Mouse (Mus musculus): ENCODE results near the gene Rpl13a. TPM values are rescaled to one million over a fixed set of nuclear protein-coding genes. Genes with fewer than 3 reads are reported as not detected.
"Not testable (repeated sequence)": the region's sequence is repeated elsewhere in the genome, so short reads cannot be mapped to it uniquely, and the experiment has no call there.

Rpl13a gene
- total RNA-seq, 2 experiments from 2014 or later: 630 to 639 TPM

DNA sequence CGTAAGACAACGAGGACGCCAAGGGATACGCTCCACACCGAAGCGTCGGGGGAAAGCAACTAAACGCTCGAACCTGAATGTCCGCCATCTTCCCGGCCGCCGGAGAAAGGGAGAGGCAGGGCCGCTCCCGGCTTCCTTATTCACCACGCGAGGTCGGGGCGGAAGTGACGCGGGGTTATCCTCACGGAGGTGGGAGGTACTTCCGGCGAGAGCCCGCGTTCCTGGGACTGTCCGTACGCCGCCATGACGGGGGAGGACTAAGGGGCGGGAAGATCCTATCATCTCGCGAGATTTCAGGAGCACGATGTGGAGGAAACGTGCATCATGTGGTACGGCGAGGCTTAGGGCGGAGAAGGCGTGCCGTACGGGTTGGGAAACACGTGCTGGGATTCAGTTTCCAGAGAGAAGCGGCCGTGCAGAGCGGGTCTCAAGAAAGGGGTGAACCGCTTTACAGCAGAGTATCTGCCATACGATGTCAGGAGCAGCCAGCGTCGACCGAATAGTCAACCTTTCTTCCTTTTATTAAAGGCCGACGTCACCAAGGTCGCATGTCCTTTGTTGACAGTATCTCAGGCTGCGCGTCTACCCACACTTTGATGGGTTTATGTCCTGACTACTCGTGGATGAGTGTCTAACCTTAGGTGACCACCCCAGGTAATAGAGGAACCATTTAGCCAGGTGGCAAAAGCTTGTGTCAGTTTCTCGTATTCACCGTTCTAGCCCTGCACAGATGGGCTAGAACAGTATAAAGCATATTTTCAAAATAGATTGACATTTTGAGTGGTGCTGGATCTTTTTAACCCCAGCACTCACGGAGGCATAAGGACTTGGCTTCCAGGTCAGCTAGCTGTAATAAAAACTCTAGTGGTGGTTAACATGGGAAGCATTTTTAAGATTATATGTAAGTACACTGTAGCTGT, 4.1 kb downstream of the Rpl13a start, which contains the start of gene Rps11:
Gene Rps11 (minus strand): TSS at position 216 of the 920 bp plus-strand sequence.
- intact Hi-C loops (cut with DNase I): no loop called here
- peak; percentile 99 for DNase-seq (ENCODE audit: low spot score in 2 of 2)

DNA sequence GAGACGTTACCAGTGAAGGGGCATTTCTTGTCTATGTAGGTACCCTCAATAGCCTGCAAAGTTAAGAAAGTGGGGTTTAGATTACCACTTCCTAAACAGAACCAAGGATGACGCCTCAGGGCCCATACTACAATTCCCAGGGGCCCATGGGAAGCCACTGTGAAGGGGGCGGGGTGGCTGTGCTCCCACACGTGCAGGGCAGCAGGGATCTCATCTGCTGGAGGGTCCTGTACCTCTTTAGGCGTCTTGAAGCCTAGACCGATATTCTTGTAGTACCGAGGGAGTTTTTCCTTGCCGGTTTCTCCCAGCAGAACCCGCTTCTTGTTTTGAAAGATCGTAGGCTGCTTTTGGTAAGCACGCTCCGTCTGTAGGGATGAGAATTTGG, 5.4 kb downstream of the Rpl13a start:
- intact Hi-C loops (cut with DNase I): no loop called here
- DNase-seq (ENCODE audit: low spot score in 2 of 2): no peak

GRCm38 (mm10) chr7:45122561-45123185, 5.9 kb downstream of the Rpl13a start:
- intact Hi-C loops (cut with DNase I): no loop called here
- DNase-seq (ENCODE audit: low spot score in 2 of 2): no peak

- intact Hi-C loops (cut with DNase I): no loop called here
Measured at GRCm38 (mm10) chr7:45121966-45122365, 6.6 kb downstream of the Rpl13a start.

GRCm38 (mm10) chr7:45121404-45121803, 7.2 kb downstream of the Rpl13a start:
- intact Hi-C loops (cut with DNase I): no loop called here
- DNase-seq (ENCODE audit: low spot score in 2 of 2): no peak

More at GRCm38 (mm10) chr7:45121966-45122365, 6.6 kb downstream of the Rpl13a start:
- no peak for DNase-seq (ENCODE audit: low spot score in 2 of 2)

- intact Hi-C loops (cut with DNase I): no loop called here
- DNase-seq (ENCODE audit: low spot score in 2 of 2): no peak
Measured at GRCm38 (mm10) chr7:45119780-45120709, 8.5 kb downstream of the Rpl13a start.

DNA sequence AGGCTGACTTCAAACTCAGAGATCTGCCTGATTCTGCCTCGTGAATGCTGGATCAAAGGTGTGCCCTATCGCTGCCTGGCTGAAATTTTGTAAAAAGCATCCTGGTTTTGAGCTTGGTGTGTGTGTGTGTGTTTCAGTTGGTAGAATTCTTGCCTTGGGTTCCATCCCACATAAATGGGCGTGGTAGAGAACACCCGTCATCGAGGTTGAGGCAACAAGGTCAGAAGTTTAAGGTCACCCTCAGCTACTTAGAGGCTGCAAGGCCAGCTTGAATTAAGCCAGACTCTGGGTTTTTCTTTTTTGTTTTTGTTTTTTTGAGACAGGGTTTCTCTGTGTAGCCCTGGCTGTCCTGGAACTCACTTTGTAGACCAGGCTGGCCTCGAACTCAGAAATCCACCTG, 10.2 kb downstream of the Rpl13a start:
- no peak for DNase-seq (ENCODE audit: low spot score in 2 of 2)
- intact Hi-C loops (cut with DNase I): no loop called here

- intact Hi-C loops (cut with DNase I): no loop called here
- no peak for DNase-seq (ENCODE audit: low spot score in 2 of 2)
Measured at GRCm38 (mm10) chr7:45117566-45117965, 11.0 kb downstream of the Rpl13a start.

DNA sequence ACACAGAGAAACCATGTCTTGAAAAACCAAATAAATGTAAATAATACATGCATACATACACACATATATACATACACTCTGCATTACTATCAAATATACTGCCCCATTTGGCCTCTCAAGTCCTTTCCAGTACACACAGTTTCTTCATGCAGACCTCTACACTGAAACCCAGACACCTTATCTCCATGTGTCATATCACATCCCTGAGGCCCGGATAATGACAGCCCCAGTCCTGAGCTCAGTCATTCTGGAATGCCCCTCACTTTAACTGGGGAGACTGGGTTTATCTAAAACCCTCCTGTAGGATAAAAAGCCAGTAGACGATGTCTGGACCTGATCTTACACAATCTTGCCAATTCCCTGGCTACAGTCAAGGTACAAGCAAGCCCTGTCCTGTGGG, 15.1 kb downstream of the Rpl13a start:
- DNase-seq (ENCODE audit: low spot score in 2 of 2): no peak
- intact Hi-C loops (cut with DNase I): no loop called here

GRCm38 (mm10) chr7:45112529-45112928, 16.0 kb downstream of the Rpl13a start:
- intact Hi-C loops (cut with DNase I): no loop called here
- DNase-seq (ENCODE audit: low spot score in 2 of 2): no peak

DNA sequence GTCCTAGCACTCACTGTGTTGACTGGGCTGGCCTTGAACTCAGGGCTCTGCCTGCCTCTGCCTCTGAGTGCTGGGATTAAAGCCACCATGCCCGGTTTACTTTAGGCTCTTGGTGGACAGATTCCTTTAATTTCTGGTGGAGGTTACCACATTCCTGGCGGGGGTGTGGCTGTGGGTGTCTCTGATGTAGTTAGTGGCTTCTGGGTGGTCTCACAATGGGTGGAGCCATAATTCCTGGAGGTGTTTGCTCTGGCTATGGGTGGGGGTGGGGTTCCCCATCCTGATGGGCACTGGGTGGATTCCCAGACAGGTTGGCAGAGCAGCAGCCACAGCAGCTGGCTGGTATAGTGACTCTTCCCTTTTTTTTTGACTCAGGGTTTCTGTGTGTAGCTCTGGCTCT, 16.6 kb downstream of the Rpl13a start:
- DNase-seq (ENCODE audit: low spot score in 2 of 2): no peak
- intact Hi-C loops (cut with DNase I): no loop called here

DNA sequence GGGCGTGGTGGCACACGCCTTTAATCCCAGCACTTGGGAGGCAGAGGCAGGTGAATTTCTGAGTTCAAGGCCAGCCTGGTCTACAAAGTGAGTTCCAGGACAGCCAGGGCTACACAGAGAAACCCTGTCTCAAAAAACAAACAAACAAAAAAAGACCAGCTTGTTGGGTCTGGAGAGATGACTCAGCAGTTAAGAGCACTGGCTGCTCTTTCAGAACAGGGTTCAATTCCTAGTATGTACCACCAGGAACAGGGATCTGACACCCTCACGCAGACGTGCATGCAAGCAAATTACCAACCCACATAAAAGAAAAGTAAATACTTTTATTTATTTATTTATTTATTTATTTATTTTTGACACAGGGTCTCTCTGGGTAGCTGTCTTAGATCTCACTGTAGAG, 18.5 kb downstream of the Rpl13a start:
- DNase-seq (ENCODE audit: low spot score in 2 of 2); intact Hi-C loops (cut with DNase I): not testable (repeated sequence)

DNA sequence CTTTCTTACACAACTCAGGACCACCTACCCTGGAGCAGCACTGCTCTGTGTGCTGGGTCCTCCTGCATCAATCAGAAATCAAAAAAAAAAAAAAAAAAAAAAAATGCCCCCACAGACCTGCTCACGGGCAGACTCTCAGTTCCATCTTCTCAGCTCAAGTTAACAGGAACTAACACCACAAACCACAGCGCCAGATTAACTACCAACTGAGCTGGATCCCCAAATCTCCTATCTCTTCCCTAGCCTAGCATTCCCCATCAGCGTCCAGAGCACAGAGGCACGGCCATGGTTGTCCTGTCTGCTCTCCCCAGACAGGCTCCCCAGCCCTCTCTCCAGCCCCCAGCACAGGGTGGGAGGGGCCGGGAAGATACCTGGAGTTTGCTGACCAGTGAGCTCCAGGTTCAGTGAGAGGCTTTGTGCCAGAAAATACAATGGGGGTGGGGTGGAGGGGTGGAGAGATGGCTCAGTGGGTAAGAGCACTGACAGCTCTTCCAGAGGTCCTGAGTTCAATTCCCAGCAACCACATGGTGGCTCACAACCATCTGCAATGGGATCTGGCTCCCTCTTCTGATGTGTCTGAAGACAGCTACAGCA, 21.4 kb downstream of the Rpl13a start:
- intact Hi-C loops (cut with DNase I): no loop called here
- DNase-seq (ENCODE audit: low spot score in 2 of 2): no peak

DNA sequence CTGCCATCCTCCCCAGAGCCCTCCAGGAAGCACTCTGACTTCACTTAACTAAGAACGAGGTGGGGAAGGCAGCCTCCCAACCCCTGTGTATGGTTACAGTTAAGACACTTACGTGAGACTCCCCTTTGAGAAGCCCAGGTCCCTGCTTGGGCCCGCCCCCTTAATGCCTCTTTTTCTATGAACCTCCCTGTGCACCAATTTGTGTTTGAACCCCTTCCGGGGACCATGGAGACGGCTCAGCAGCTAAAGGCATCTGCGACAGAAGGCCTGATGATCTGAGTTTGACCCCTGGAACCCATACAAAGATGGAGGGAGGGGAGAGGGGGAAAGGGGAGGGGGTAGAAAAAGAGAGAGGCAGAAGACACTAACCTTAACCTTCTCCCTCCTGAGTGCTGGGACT, 22.1 kb downstream of the Rpl13a start:
- no peak for DNase-seq (ENCODE audit: low spot score in 2 of 2)
- intact Hi-C loops (cut with DNase I): no loop called here

- no peak for DNase-seq (ENCODE audit: low spot score in 2 of 2)
- intact Hi-C loops (cut with DNase I): no loop called here
Measured at GRCm38 (mm10) chr7:45105491-45105890, 23.1 kb downstream of the Rpl13a start.

- DNase-seq (ENCODE audit: low spot score in 2 of 2): no peak
- intact Hi-C loops (cut with DNase I): no loop called here
Measured at GRCm38 (mm10) chr7:45104941-45105340, 23.6 kb downstream of the Rpl13a start.

DNA sequence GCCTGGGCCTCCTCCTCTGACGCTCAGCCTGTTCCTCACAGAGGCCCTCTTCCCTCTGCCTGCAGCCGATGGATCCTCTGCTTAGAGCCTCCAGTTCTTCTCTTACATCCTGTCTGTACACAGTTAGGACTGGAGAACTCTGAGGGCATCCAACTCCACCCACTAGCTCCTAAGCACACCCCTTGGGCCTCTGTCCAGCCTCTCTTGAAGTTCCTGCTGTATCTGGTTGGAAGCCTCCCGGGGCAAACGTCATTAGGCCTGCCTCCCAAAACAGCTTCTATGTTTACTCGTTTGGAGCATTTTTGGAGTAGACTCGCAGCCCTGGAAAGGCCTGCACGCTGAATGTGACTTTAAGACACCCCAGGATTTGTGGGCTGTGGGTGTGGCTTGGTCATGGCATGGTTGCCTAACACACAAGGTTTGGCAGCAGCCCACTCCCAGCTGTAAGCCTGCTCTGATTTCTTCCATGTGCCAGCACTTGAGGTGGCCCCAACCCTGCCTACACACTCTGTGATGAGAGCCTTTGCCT, 24.8 kb downstream of the Rpl13a start, which contains the start of gene Fcgrt:
Gene Fcgrt (minus strand): TSS at position 200 of the 529 bp plus-strand sequence.
- DNase-seq (ENCODE audit: low spot score in 2 of 2): peak; percentile 41 to 59
- intact Hi-C loops (cut with DNase I): no loop called here

DNA sequence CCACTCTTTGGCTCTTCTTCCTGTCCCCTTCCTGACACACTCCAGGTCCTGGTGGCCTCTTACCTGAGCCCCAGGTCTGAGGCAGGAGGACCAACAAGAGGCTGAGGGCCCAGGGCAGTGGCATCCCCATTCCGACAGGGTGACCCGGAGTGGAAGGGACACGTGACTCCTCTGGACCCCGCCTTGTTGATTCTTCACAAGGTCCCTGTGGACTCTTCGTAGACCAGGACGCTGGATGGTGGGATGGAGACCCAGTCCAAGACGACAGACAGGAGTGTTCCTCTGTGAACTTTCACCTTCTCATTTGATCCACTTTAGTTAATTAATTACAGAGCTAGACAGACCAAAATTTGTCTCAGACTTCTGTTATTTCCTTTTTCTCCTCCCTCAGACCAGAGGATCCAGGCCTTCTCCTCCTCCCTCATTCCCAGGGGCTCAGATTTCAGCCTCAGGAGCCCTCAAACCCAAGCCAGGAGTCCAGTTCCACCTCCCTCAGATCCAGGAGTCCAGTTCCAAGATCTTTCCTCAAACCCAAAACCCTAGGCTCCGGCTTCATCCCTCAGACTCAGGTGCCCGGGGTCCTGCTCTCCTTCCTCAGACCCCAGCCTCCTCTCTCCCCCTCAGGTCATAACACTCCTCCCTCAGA, 25.5 kb downstream of the Rpl13a start:
- intact Hi-C loops (cut with DNase I): no loop called here
- DNase-seq (ENCODE audit: low spot score in 2 of 2): no peak

DNA sequence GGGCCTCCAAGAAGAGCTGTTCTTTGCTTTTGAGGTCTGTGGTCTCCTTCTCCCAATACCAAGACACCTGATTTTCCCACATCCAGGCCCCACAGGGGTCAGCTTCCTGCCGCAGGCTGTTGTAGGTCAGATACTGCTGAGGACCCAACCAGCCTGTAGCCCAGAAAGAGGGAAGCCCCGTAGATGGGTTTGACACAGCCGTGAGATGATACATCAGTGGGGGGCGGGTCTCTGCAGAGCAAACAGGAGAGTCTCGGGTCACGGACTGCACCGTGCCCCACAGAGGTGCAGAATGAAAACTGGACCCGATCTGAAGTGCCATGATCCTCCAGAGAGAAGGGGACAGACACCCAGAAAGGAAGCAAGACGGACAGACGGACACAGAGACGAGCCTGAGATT, 26.1 kb downstream of the Rpl13a start:
- DNase-seq (ENCODE audit: low spot score in 2 of 2): no peak
- intact Hi-C loops (cut with DNase I): no loop called here
